Mouse (Mus musculus) G1E (cell line): ENCODE measurements around the gene Sec63. TPM values are rescaled to one million over a fixed set of nuclear protein-coding genes. Genes with fewer than 3 reads are reported as not detected.

Experiments used
- ATAC-seq: 2 replicates; pipeline ENCODE4 v1.8.0; 2016; ENCODE audit warnings: mild to moderate bottlenecking; ENCODE audit not compliant: insufficient number of reproducible peaks, poor library complexity, low FRiP score, severe bottlenecking; ENCODE audit errors: extremely low read depth
- DNase-seq: peaks from one replicate; pipeline ENCODE4 v3.0.0; 2012; ENCODE audit warnings: low spot score
- H3K27me3 ChIP-seq: 2 replicates; pipeline ENCODE4 v1.6.1; 2012; ENCODE audit warnings: mild to moderate bottlenecking, low read length, inconsistent platforms; ENCODE audit not compliant: insufficient read depth
- H3K36me3 ChIP-seq: replicated peaks from 2 replicates; pipeline ENCODE3; 2012; ENCODE audit warnings: mild to moderate bottlenecking, inconsistent platforms
- H3K4me1 ChIP-seq: 2 replicates; pipeline ENCODE4 v1.6.1; 2012; ENCODE audit warnings: low read depth, low read length, inconsistent platforms, mixed read lengths; ENCODE audit not compliant: insufficient read depth
- H3K4me3 ChIP-seq: 2 replicates; pipeline ENCODE4 v1.5.1; 2012; ENCODE audit warnings: low read depth, mild to moderate bottlenecking, inconsistent platforms, low read length, moderate library complexity, mixed read lengths
- H3K9me3 ChIP-seq: replicated peaks from 2 replicates; pipeline ENCODE4 v1.6.1; 2012; ENCODE audit warnings: inconsistent platforms
- CTCF ChIP-seq: IDR thresholded peaks from 2 replicates; pipeline ENCODE4 v1.5.1; 2012; ENCODE audit warnings: low read depth, low read length, inconsistent platforms, mixed read lengths
- GATA1 ChIP-seq: IDR thresholded peaks from 2 replicates; pipeline ENCODE4 v1.6.1; 2012; ENCODE audit warnings: borderline replicate concordance, low read length, inconsistent platforms, mixed read lengths
- GATA2 ChIP-seq: IDR thresholded peaks from 2 replicates; pipeline ENCODE4 v1.6.1; 2012; ENCODE audit warnings: low read depth, low read length, inconsistent platforms, borderline replicate concordance
- POLR2AphosphoS5 ChIP-seq: IDR thresholded peaks from 2 replicates; pipeline ENCODE4 v1.6.1; 2012; ENCODE audit warnings: low read depth, low read length, inconsistent platforms; ENCODE audit not compliant: insufficient replicate concordance
- TAL1 ChIP-seq: conservative IDR thresholded peaks from 2 replicates; pipeline ENCODE4 v1.6.1; 2012; ENCODE audit warnings: low read depth, low read length, inconsistent platforms, mixed read lengths
- polyA plus RNA-seq: library from polyadenylated mRNA; stranded (reverse); fragments of >175 nt; gene quantifications from 2 replicates; pipeline ENCODE4 v1.2.3, GENCODE M21; 2012
- total RNA-seq, 2 experiments: library from RNA; stranded (forward) in 1 of 2; stranded (reverse) in 1 of 2; fragments of 200-1000 nt in 1 of 2; fragments of >200 nt in 1 of 2; fragmentation: Nextera tagmentation in 1 of 2; gene quantifications; 2 replicates each; pipeline ENCODE4 v1.2.3; 2014 to 2017

The Sec63 gene
- total and polyA plus RNA-seq, 3 experiments = 4.0 to 17.5 (median 15.6) TPM

GRCm38 (mm10) chr10:42833871-42834727 is 72.8 kb downstream of the Sec63 start:
- ATAC-seq = no peak
- H3K27me3 ChIP-seq = no peaks in the 10 kb centered on the region
- H3K36me3 ChIP-seq = peaks cover 41% of the 10 kb centered on the region
- no peak overlapping the region for H3K4me3 ChIP-seq
- H3K9me3 ChIP-seq = no peaks in the 10 kb centered on the region
- no peak for DNase-seq
- no peak for TF ChIP-seq TAL1
- TF ChIP-seq CTCF = no peak
- TF ChIP-seq POLR2AphosphoS5 = no peak
- TF ChIP-seq GATA2 = no peak
- TF ChIP-seq GATA1 = no peak
- no peaks in the 10 kb centered on the region for H3K4me1 ChIP-seq

DNA sequence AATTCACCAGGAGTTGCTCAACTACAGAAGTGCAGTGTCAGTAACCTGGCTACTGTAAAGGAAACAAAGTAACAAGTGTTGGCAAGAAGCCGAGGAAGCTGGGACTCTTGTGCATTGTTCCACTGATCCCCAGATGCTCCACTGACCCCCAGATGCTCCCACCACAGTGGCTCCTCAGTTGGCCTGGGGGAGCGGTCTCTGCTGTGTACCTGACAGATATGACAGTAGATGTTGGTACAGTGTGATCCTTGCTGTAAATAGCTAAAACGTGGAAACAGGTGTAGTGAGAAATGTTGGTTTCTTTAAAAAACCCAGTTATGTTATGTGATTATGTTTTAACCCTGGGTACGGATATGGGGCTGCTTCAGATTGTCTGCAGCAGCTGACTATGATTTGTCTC is 76.8 kb downstream of the Sec63 start:
- Histone ChIP-seq H3K9me3 (no peaks in the 10 kb centered on the region), H3K4me1 (no peaks in the 10 kb centered on the region), H3K4me3 (no peak overlapping the region), H3K27me3 (no peaks in the 10 kb centered on the region), H3K36me3 (peaks cover 18% of the 10 kb centered on the region)
- DNase-seq (no peak), ATAC-seq (no peak)
- TF ChIP-seq CTCF = no peak

DNA sequence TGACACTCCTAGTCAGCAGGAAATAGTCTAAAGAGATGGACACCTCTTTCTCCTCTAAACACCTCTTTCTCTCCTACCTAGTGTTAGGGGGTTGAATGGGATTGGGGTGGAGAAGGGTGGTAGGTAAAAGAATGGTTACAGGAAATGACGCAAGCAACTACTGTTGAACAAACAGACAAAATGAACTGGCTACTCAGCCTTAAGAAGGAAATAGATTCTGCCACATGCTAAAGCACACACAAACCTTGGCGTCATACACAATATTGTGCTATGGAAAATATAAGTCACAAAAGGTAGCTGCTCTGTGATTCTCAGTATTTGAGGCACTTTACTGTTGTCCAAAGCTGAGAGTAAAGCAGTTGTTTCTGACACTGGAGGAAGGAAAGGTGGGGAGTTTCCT is 77.4 kb downstream of the Sec63 start:
- ATAC-seq = no peak
- H3K9me3 ChIP-seq = no peaks in the 10 kb centered on the region
- peaks cover 14% of the 10 kb centered on the region for H3K36me3 ChIP-seq

DNA sequence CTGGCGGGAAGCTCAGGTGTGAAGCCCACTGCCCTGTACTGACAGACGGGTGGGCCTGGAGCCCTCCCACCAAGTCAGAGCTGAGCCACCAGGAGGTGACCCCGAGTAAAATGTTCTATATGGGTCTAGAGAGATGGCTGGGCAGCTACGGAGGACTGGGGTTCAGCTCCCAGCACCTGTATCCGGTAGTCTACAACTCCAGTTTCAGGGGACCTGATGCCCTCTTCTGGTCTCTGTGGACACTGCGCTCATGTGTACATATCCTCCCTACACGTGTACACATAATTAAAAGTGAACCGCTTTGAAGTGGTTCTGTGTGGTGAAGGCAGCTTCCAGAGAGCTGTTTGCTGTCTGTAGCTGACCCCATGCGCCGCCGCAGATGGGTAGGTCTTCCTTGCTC is 78.7 kb downstream of the Sec63 start:
- DNase-seq (no peak), ATAC-seq (no peak)
- no peaks in the 10 kb centered on the region for H3K27me3 ChIP-seq
- no peaks in the 10 kb centered on the region for H3K9me3 ChIP-seq
- H3K36me3 ChIP-seq = peaks cover 2% of the 10 kb centered on the region
- no peak overlapping the region for H3K4me3 ChIP-seq
- no peaks in the 10 kb centered on the region for H3K4me1 ChIP-seq
- TF ChIP-seq GATA2 = no peak
- TF ChIP-seq POLR2AphosphoS5 = no peak
- no peak for TF ChIP-seq TAL1
- no peak for TF ChIP-seq GATA1
- TF ChIP-seq CTCF = no peak

More for the DNA sequence above, 77.4 kb downstream of the Sec63 start:
- DNase-seq = no peak
- H3K4me1 ChIP-seq = no peaks in the 10 kb centered on the region
- no peak overlapping the region for H3K4me3 ChIP-seq
- no peaks in the 10 kb centered on the region for H3K27me3 ChIP-seq
- TF ChIP-seq TAL1 (no peak), POLR2AphosphoS5 (no peak), CTCF (no peak), GATA2 (no peak), GATA1 (no peak)

GRCm38 (mm10) chr10:42841531-42842195 is 80.4 kb downstream of the Sec63 start:
- no peaks in the 10 kb centered on the region for H3K36me3 ChIP-seq
- no peaks in the 10 kb centered on the region for H3K9me3 ChIP-seq
- no peak for DNase-seq
- no peaks in the 10 kb centered on the region for H3K4me1 ChIP-seq
- no peak overlapping the region for H3K4me3 ChIP-seq
- H3K27me3 ChIP-seq = no peaks in the 10 kb centered on the region
- ATAC-seq = no peak
- TF ChIP-seq GATA2 (no peak), POLR2AphosphoS5 (no peak), TAL1 (no peak), GATA1 (no peak), CTCF (no peak)

- ATAC-seq (no peak), DNase-seq (peak; percentile 2)
- Histone ChIP-seq H3K27me3 (no peaks in the 10 kb centered on the region), H3K9me3 (no peaks in the 10 kb centered on the region), H3K4me1 (no peaks in the 10 kb centered on the region; the same call in 1 of the 2 replicates), H3K4me3 (no peak overlapping the region), H3K36me3 (no peaks in the 10 kb centered on the region)
- TF ChIP-seq GATA1 (no peak), TAL1 (no peak), POLR2AphosphoS5 (no peak), CTCF (peak; percentile 51; the same call in 1 of the 2 replicates)
These were observed 81.1 kb downstream of the Sec63 start for GRCm38 (mm10) chr10:42842358-42842757.
